Mouse (Mus musculus): ENCODE data around the gene Abhd16b. TPM values are rescaled to one million over a fixed set of nuclear protein-coding genes. Genes with fewer than 3 reads are reported as not detected.

The Abhd16b gene
- polyA plus RNA-seq, 2 experiments: 0.01 TPM; not detected in 1

DNA sequence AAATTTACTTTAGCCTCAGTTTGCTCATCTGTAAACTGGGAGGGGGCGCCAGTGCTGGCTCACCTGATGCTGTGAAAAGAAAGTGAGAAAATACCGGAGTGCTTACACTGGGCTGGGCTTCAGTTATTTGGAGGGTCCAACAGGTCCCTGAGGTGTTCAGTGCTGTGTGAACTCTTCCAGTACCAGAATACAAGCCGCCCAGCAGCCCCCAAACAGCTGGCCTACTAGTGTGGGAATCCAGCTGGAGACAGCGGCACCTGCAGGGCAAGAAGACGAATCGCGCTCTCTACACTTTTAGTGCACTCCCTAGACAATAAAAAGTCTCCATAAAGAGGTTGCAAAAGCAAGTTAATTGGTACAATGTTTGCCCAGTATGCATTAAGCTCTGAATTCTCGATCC, 3.3 kb downstream of the Abhd16b start:
- peaks cover 5 to 13% of the 10 kb centered on the region in 2 experiments for H3K4me1 ChIP-seq (replicated peaks; ENCODE audit: control insufficient read depth in 2 of 2, insufficient read depth in 2 of 2, low read length in 1 of 2)
- 6% methylated on average over 8 of the region's 8 CpGs for WGBS (ENCODE audit: insufficient replicate concordance)
- peak; percentile 61 to 68 (median 64) for DNase-seq (ENCODE audit: low read depth in 3 of 3, low spot score in 3 of 3)
- H3K9me3 ChIP-seq (ENCODE audit: control insufficient read depth, low read length): no peaks in the 10 kb centered on the region
- peak; percentile 83 for TF ChIP-seq CTCF (IDR thresholded peaks at IDR 0.05; ENCODE audit: low read depth)
- no peak for TF ChIP-seq EP300 (IDR thresholded peaks at IDR 0.05; ENCODE audit: low read depth)
- no peaks in the 10 kb centered on the region for H3K27me3 ChIP-seq (ENCODE audit: control insufficient read depth, insufficient read depth, low read length)
- peak; percentile 46; the same call in 1 of the 2 replicates for ATAC-seq (ENCODE audit: insufficient read depth)
- peak overlapping the region; percentile 75 for H3K4me2 ChIP-seq (ENCODE audit: low read depth)
- peak overlapping the region; percentile 65 for H3K9ac ChIP-seq (replicated peaks)
- H3K27ac ChIP-seq: peak overlapping the region; percentile 89
- peak overlapping the region; percentile 65 to 77 for H3K4me3 ChIP-seq (ENCODE audit: insufficient read depth in 1 of 2, low read depth in 2 of 2, low read length in 2 of 2)
- H3K36me3 ChIP-seq (replicated peaks; ENCODE audit: control insufficient read depth, insufficient read depth, low read depth): peaks cover 16% of the 10 kb centered on the region

DNA sequence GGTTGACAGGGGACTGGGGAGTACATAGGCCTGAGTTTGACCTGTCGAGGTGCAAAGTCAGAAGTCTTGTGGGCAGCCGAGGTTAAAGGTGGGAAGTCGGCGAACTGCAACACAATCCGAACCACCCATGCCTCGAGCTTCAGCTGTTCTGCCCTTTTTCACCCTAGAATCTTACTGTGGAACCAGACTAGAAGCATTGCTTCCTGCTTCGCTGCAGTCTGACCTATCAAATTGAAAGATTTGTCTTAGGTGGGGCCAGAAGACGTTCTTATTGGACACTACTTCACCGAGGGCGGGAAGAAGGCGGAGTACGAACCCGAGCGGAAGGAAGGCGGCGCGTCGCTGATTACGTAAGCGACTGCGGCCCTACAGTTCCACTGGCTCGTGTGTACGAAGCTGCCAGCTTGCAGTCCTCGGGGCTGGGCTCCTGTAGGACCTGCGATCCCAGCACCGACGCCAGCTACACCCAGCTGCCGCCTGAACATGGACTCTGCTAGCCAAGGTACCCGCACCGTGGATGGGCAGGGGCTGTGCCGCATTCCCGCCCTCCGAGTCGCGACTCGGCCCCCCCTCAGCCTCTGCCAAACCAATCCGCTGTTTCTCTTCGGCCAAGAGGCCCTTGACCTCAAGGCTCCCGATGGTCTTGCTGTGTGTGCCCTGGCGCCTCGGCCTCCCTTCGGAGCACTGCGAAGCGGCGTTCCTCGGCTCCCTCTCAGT, 4.0 kb downstream of the Abhd16b start, which contains the start of gene Tpd52l2:
Tpd52l2 (plus strand) TSS at position 312 of the 717 bp plus-strand sequence.
- WGBS (ENCODE audit: insufficient replicate concordance): under 1% methylated on average over 46 of the region's 46 CpGs
- TF ChIP-seq CTCF (IDR thresholded peaks at IDR 0.05; ENCODE audit: low read depth): no peak
- TF ChIP-seq EP300 (IDR thresholded peaks at IDR 0.05; ENCODE audit: low read depth): no peak
- Histone ChIP-seq H3K4me1 (replicated peaks; ENCODE audit: control insufficient read depth in 2 of 2, insufficient read depth in 2 of 2, low read length in 1 of 2) (peaks cover 5 to 8% of the 10 kb centered on the region in 2 experiments), H3K27ac (peak within 1 kb of the TSS; percentile 96), H3K27me3 (ENCODE audit: control insufficient read depth, insufficient read depth, low read length) (no peaks in the 10 kb centered on the region), H3K9me3 (ENCODE audit: control insufficient read depth, low read length) (no peaks in the 10 kb centered on the region), H3K36me3 (replicated peaks; ENCODE audit: control insufficient read depth, insufficient read depth, low read depth) (peaks cover 23% of the 10 kb centered on the region), H3K9ac (replicated peaks) (peak within 1 kb of the TSS; percentile 91), H3K4me3 (ENCODE audit: insufficient read depth in 1 of 2, low read depth in 2 of 2, low read length in 2 of 2) (peak within 1 kb of the TSS; percentile 77 to 79), H3K4me2 (ENCODE audit: low read depth) (peak within 1 kb of the TSS; percentile 75)
- DNase-seq (ENCODE audit: low read depth in 3 of 3, low spot score in 3 of 3): peak; percentile 97
- ATAC-seq (ENCODE audit: insufficient read depth): peak; percentile 96

- Histone ChIP-seq H3K27ac (peak overlapping the region; percentile 96), H3K27me3 (ENCODE audit: control insufficient read depth, insufficient read depth, low read length) (no peaks in the 10 kb centered on the region), H3K4me2 (ENCODE audit: low read depth) (peak overlapping the region; percentile 75), H3K9ac (replicated peaks) (peak overlapping the region; percentile 91), H3K9me3 (ENCODE audit: control insufficient read depth, low read length) (no peaks in the 10 kb centered on the region), H3K36me3 (replicated peaks; ENCODE audit: control insufficient read depth, insufficient read depth, low read depth) (peaks cover 29% of the 10 kb centered on the region), H3K4me3 (ENCODE audit: insufficient read depth in 1 of 2, low read depth in 2 of 2, low read length in 2 of 2) (peak overlapping the region; percentile 77 to 79), H3K4me1 (replicated peaks; ENCODE audit: control insufficient read depth in 2 of 2, insufficient read depth in 2 of 2, low read length in 1 of 2) (peaks cover 5 to 6% of the 10 kb centered on the region in 2 experiments)
- TF ChIP-seq CTCF (IDR thresholded peaks at IDR 0.05; ENCODE audit: low read depth) (no peak; the same call in 1 of the 2 replicates), EP300 (IDR thresholded peaks at IDR 0.05; ENCODE audit: low read depth) (no peak)
- peak; percentile 85 for ATAC-seq (ENCODE audit: insufficient read depth)
- peak; percentile 80 to 86 (median 82) for DNase-seq (ENCODE audit: low read depth in 3 of 3, low spot score in 3 of 3)
- 0% methylated on average over 12 of the region's 12 CpGs for WGBS (ENCODE audit: insufficient replicate concordance)
Observed at GRCm38 (mm10) chr2:181497548-181497875, 4.5 kb downstream of the Abhd16b start.

GRCm38 (mm10) chr2:181498644-181499043, 5.6 kb downstream of the Abhd16b start:
- WGBS (ENCODE audit: insufficient replicate concordance): 63% methylated on average over 4 of the region's 4 CpGs
- peak overlapping the region in 1 of 2 experiments; percentile 77; a peak in 2 of 4 replicates for H3K4me3 ChIP-seq (ENCODE audit: insufficient read depth in 1 of 2, low read depth in 2 of 2, low read length in 2 of 2)
- no peak overlapping the region for H3K9ac ChIP-seq (replicated peaks)

GRCm38 (mm10) chr2:181509191-181509590, 16.2 kb downstream of the Abhd16b start:
- Histone ChIP-seq H3K4me1 (replicated peaks; ENCODE audit: control insufficient read depth in 2 of 2, insufficient read depth in 2 of 2, low read length in 1 of 2) (no peaks in the 10 kb centered on the region), H3K4me2 (ENCODE audit: low read depth) (no peak overlapping the region), H3K36me3 (replicated peaks; ENCODE audit: control insufficient read depth, insufficient read depth, low read depth) (peaks cover 39% of the 10 kb centered on the region), H3K27me3 (ENCODE audit: control insufficient read depth, insufficient read depth, low read length) (no peaks in the 10 kb centered on the region), H3K27ac (no peak overlapping the region), H3K4me3 (ENCODE audit: insufficient read depth in 1 of 2, low read depth in 2 of 2, low read length in 2 of 2) (no peak overlapping the region), H3K9ac (replicated peaks) (no peak overlapping the region), H3K9me3 (ENCODE audit: control insufficient read depth, low read length) (no peaks in the 10 kb centered on the region)
- WGBS (ENCODE audit: insufficient replicate concordance): 74% methylated on average over 2 of the region's 2 CpGs
- TF ChIP-seq CTCF (IDR thresholded peaks at IDR 0.05; ENCODE audit: low read depth): no peak
- no peak for ATAC-seq (ENCODE audit: insufficient read depth)
- no peak for DNase-seq (ENCODE audit: low read depth in 3 of 3, low spot score in 3 of 3)

More at GRCm38 (mm10) chr2:181498644-181499043, 5.6 kb downstream of the Abhd16b start:
- Histone ChIP-seq H3K4me1 (replicated peaks; ENCODE audit: control insufficient read depth in 2 of 2, insufficient read depth in 2 of 2, low read length in 1 of 2) (peaks cover 5 to 6% of the 10 kb centered on the region in 2 experiments), H3K36me3 (replicated peaks; ENCODE audit: control insufficient read depth, insufficient read depth, low read depth) (peaks cover 35% of the 10 kb centered on the region), H3K27me3 (ENCODE audit: control insufficient read depth, insufficient read depth, low read length) (no peaks in the 10 kb centered on the region), H3K4me2 (ENCODE audit: low read depth) (peak overlapping the region; percentile 75), H3K27ac (peak overlapping the region; percentile 96), H3K9me3 (ENCODE audit: control insufficient read depth, low read length) (no peaks in the 10 kb centered on the region)
- DNase-seq (ENCODE audit: low read depth in 3 of 3, low spot score in 3 of 3) (no peak), ATAC-seq (ENCODE audit: insufficient read depth) (no peak)
- no peak for TF ChIP-seq EP300 (IDR thresholded peaks at IDR 0.05; ENCODE audit: low read depth)
- TF ChIP-seq CTCF (IDR thresholded peaks at IDR 0.05; ENCODE audit: low read depth): no peak
